Comparison of ENCODE assay signal across 34 mouse cellular contexts in genomic region chr13:113079021-113079420, GRCm38 (mm10). TPM values are rescaled to one million over a fixed set of nuclear protein-coding genes. Genes with fewer than 3 reads are reported as not detected.
DNase-seq lines count a peak whose midpoint lies in the region; ATAC-seq and TF ChIP-seq lines count a peak whose summit lies in the region.
"Had no signal": no experiment of that assay in that cellular context is flagged by ENCODE, and none has a peak within 500 bp of the region (broad histone marks: within the 10 kb centered on the region; RNA-seq: fewer than 3 reads in every experiment).

No protein-coding gene starts in this region.

- peak; percentile 26 for DNase-seq in hindbrain, embryonic 11.5 days (ENCODE audit: low spot score)
- DNase-seq in hindbrain, embryonic 14.5 days (ENCODE audit: low spot score), result no peak
- DNase-seq in brain, embryonic 14.5 days (ENCODE audit: low read depth), result peak; percentile 55
- peak; percentile 87 for DNase-seq in midbrain, embryonic 11.5 days (ENCODE audit: low spot score, missing footprints)
- DNase-seq in left cerebral cortex, postnatal 10 days (ENCODE audit: extremely low spot score in 1 of 2, low spot score in 2 of 2), result no peak
- DNase-seq in thymus, adult 18-20 months, result no peak
- DNase-seq: adrenal gland, postnatal 25 days; cerebellum, adult 8-10 months; cerebellum, postnatal 25 days; gastrocnemius, postnatal 14 days; heart, postnatal 14 days; kidney, adult 11 months; kidney, postnatal 25 days; lung, postnatal 36 days; right cerebral cortex, postnatal 25 days; spleen, adult 18-20 months had no signal

- H3K27ac ChIP-seq in hindbrain, embryonic 11.5 days (ENCODE audit: low read depth, low read length), result no peak overlapping the region
- H3K27ac ChIP-seq in hindbrain, embryonic 14.5 days, result no peak overlapping the region
- no peak overlapping the region; the same call in 1 of the 2 replicates for H3K27ac ChIP-seq in midbrain, embryonic 11.5 days (ENCODE audit: low read depth, low read length)
- H3K27ac ChIP-seq in midbrain, embryonic 16.5 days (ENCODE audit: low read length), result no peak overlapping the region
- H3K27ac ChIP-seq: forebrain, embryonic 13.5 days; hindbrain, embryonic 10.5 days; kidney, embryonic 15.5 days; left cerebral cortex, adult 2 months; limb, embryonic 13.5 days had no signal

- H3K4me2 ChIP-seq in hindbrain, embryonic 11.5 days (replicated peaks; ENCODE audit: low read depth, low read length), result no peak overlapping the region
- no peak overlapping the region for H3K4me2 ChIP-seq in hindbrain, embryonic 14.5 days (replicated peaks)
- H3K4me2 ChIP-seq in midbrain, embryonic 11.5 days, result no peak overlapping the region
- no peak overlapping the region for H3K4me2 ChIP-seq in midbrain, embryonic 16.5 days (ENCODE audit: low read length)
- H3K4me2 ChIP-seq: forebrain, embryonic 13.5 days; kidney, embryonic 15.5 days; limb, embryonic 13.5 days; liver, embryonic 11.5 days had no signal

- WGBS in hindbrain, embryonic 11.5 days, result 64% methylated on average over 9 of the region's 9 CpGs
- 46% methylated on average over 9 of the region's 9 CpGs for WGBS in hindbrain, embryonic 14.5 days
- WGBS in midbrain, embryonic 11.5 days, result 40% methylated on average over 9 of the region's 9 CpGs
- WGBS in midbrain, embryonic 16.5 days, result 37% methylated on average over 9 of the region's 9 CpGs

- intact Hi-C loops in left cerebral cortex, postnatal 10 days (cut with DNase I), result no loop called here

- no peaks in the 10 kb centered on the region for H3K9me3 ChIP-seq in hindbrain, embryonic 11.5 days (ENCODE audit: control insufficient read depth, low read length)
- H3K9me3 ChIP-seq in hindbrain, embryonic 14.5 days (ENCODE audit: control insufficient read depth, low read length), result no peaks in the 10 kb centered on the region
- H3K9me3 ChIP-seq in midbrain, embryonic 11.5 days (ENCODE audit: control insufficient read depth, low read length), result no peaks in the 10 kb centered on the region
- no peaks in the 10 kb centered on the region for H3K9me3 ChIP-seq in midbrain, embryonic 16.5 days (replicated peaks; ENCODE audit: control insufficient read depth, low read length, poor library complexity, severe bottlenecking)
- H3K9me3 ChIP-seq: forebrain, embryonic 13.5 days; hindbrain, embryonic 10.5 days; kidney, embryonic 15.5 days; limb, embryonic 13.5 days had no signal

- no peak for TF ChIP-seq CTCF in brain, embryonic 14.5 days (IDR thresholded peaks at IDR 0.05; ENCODE audit: borderline replicate concordance, extremely low read depth, insufficient read depth, insufficient read length)

- H3K4me1 ChIP-seq in hindbrain, embryonic 11.5 days (replicated peaks; ENCODE audit: control insufficient read depth, insufficient read depth, low read length), result no peaks in the 10 kb centered on the region
- H3K4me1 ChIP-seq in hindbrain, embryonic 14.5 days (replicated peaks; ENCODE audit: control insufficient read depth, insufficient read depth, low read length), result no peaks in the 10 kb centered on the region
- peaks cover 5% of the 10 kb centered on the region for H3K4me1 ChIP-seq in midbrain, embryonic 11.5 days (ENCODE audit: control insufficient read depth, insufficient read depth, low read length)
- H3K4me1 ChIP-seq in midbrain, embryonic 16.5 days (ENCODE audit: control insufficient read depth, insufficient read depth, low read length), result no peaks in the 10 kb centered on the region
- H3K4me1 ChIP-seq: forebrain, embryonic 13.5 days; kidney, embryonic 15.5 days; limb, embryonic 13.5 days had no signal

- no peak for ATAC-seq in hindbrain, embryonic 11.5 days (ENCODE audit: low FRiP score)
- ATAC-seq in hindbrain, embryonic 14.5 days (ENCODE audit: low FRiP score), result no peak
- ATAC-seq in midbrain, embryonic 11.5 days (ENCODE audit: low FRiP score), result peak; percentile 86
- peak; percentile 73 for ATAC-seq in midbrain, embryonic 16.5 days
- ATAC-seq: forebrain, embryonic 13.5 days had no signal

- no peak overlapping the region for H3K9ac ChIP-seq in hindbrain, embryonic 11.5 days (ENCODE audit: low read depth, low read length)
- no peak overlapping the region for H3K9ac ChIP-seq in hindbrain, embryonic 14.5 days
- no peak overlapping the region for H3K9ac ChIP-seq in midbrain, embryonic 11.5 days (ENCODE audit: low read length)
- H3K9ac ChIP-seq in midbrain, embryonic 16.5 days (ENCODE audit: low read depth, low read length), result no peak overlapping the region
- H3K9ac ChIP-seq: forebrain, embryonic 13.5 days; kidney, embryonic 15.5 days; limb, embryonic 13.5 days had no signal

- no peak overlapping the region for H3K4me3 ChIP-seq in hindbrain, embryonic 11.5 days (ENCODE audit: low read depth, low read length)
- H3K4me3 ChIP-seq in hindbrain, embryonic 14.5 days (replicated peaks; ENCODE audit: low read length), result no peak overlapping the region
- H3K4me3 ChIP-seq in midbrain, embryonic 11.5 days (ENCODE audit: low read depth, low read length), result no peak overlapping the region
- no peak overlapping the region for H3K4me3 ChIP-seq in midbrain, embryonic 16.5 days (ENCODE audit: low read depth, low read length)
- H3K4me3 ChIP-seq: erythroblast, embryonic 14.5 days; forebrain, embryonic 13.5 days; hindbrain, embryonic 10.5 days; kidney, embryonic 15.5 days; left cerebral cortex, adult 2 months; limb, embryonic 13.5 days had no signal

- H3K36me3 ChIP-seq in hindbrain, embryonic 11.5 days (ENCODE audit: control insufficient read depth, insufficient read depth, low read length), result no peaks in the 10 kb centered on the region
- no peaks in the 10 kb centered on the region for H3K36me3 ChIP-seq in hindbrain, embryonic 14.5 days (replicated peaks; ENCODE audit: control insufficient read depth, insufficient read depth)
- H3K36me3 ChIP-seq in midbrain, embryonic 11.5 days (ENCODE audit: control insufficient read depth, insufficient read depth, low read length), result no peaks in the 10 kb centered on the region
- H3K36me3 ChIP-seq in midbrain, embryonic 16.5 days (ENCODE audit: control insufficient read depth, insufficient read depth, low read length), result no peaks in the 10 kb centered on the region
- H3K36me3 ChIP-seq: hindbrain, embryonic 10.5 days; kidney, embryonic 15.5 days; limb, embryonic 13.5 days had no signal

- H3K27me3 ChIP-seq in hindbrain, embryonic 11.5 days (ENCODE audit: control insufficient read depth, insufficient read depth, low read length), result no peaks in the 10 kb centered on the region
- H3K27me3 ChIP-seq in hindbrain, embryonic 14.5 days (ENCODE audit: control insufficient read depth, insufficient read depth, low read length), result no peaks in the 10 kb centered on the region
- no peaks in the 10 kb centered on the region for H3K27me3 ChIP-seq in midbrain, embryonic 11.5 days (ENCODE audit: control insufficient read depth, insufficient read depth, low read length)
- H3K27me3 ChIP-seq in midbrain, embryonic 16.5 days (ENCODE audit: control insufficient read depth, insufficient read depth, low read depth, low read length), result no peaks in the 10 kb centered on the region
- H3K27me3 ChIP-seq: forebrain, embryonic 13.5 days; kidney, embryonic 15.5 days; limb, embryonic 13.5 days had no signal

- TF ChIP-seq POLR2A in brain, embryonic 14.5 days (IDR thresholded peaks at IDR 0.05; ENCODE audit: borderline replicate concordance, extremely low read depth, insufficient read depth, insufficient read length, poor library complexity, severe bottlenecking), result no peak

RNA-seq across cellular contexts. Expression of gene Gzma, which starts 21.8 kb away (rescaled TPM):
- polyA plus RNA-seq in hindbrain, embryonic 11.5 days (2014; fragmentation: Nextera tagmentation; extraction: Ambion mirVana), result not detected in 2 replicates
- polyA plus RNA-seq in hindbrain, embryonic 14.5 days (2014; fragmentation: Nextera tagmentation; extraction: Ambion mirVana), result not detected in 2 replicates
- not detected in 2 replicates for polyA plus RNA-seq in brain, embryonic 14.5 days (2012; rRNA removed)
- polyA plus RNA-seq in midbrain, embryonic 11.5 days (2014; fragmentation: Nextera tagmentation; extraction: Ambion mirVana), result not detected in 2 replicates
- not detected in 2 replicates for polyA plus RNA-seq in midbrain, embryonic 16.5 days (2015; fragmentation: Nextera tagmentation; extraction: Ambion mirVana)
- total RNA-seq in left cerebral cortex, postnatal 10 days (2021), result not detected
- total RNA-seq: adrenal gland, postnatal 25 days; gastrocnemius, postnatal 14 days; granulocyte monocyte progenitor cell, adult 5-6 weeks; layer of hippocampus, adult 18-20 months; layer of hippocampus, postnatal 14 days; left cerebral cortex, adult 2 months; left cerebral cortex, postnatal 36 days; MEL had no signal
- polyA plus RNA-seq: erythroblast, embryonic 14.5 days; forebrain, embryonic 13.5 days; heart, embryonic 14.5 days; hindbrain, embryonic 10.5 days; kidney, embryonic 15.5 days; limb, embryonic 13.5 days; liver, embryonic 11.5 days; neural tube, embryonic 14.5 days had no signal

RNA-seq across cellular contexts. Expression of gene Gpx8, which starts 32.8 kb away (rescaled TPM):
- polyA plus RNA-seq in hindbrain, embryonic 11.5 days (2014; fragmentation: Nextera tagmentation; extraction: Ambion mirVana), result 103 and 105 TPM in 2 replicates
- 58.6 and 67.1 TPM in 2 replicates for polyA plus RNA-seq in hindbrain, embryonic 14.5 days (2014; fragmentation: Nextera tagmentation; extraction: Ambion mirVana)
- 25.5 and 30.1 TPM in 2 replicates for polyA plus RNA-seq in brain, embryonic 14.5 days (2012; rRNA removed)
- polyA plus RNA-seq in midbrain, embryonic 11.5 days (2014; fragmentation: Nextera tagmentation; extraction: Ambion mirVana), result 117 and 123 TPM in 2 replicates
- polyA plus RNA-seq in midbrain, embryonic 16.5 days (2015; fragmentation: Nextera tagmentation; extraction: Ambion mirVana), result 38.4 and 40.5 TPM in 2 replicates
- 10 to 100 TPM; 13.9 to 16.3 TPM for total RNA-seq in left cerebral cortex, postnatal 10 days (2021)
- total RNA-seq: granulocyte monocyte progenitor cell, adult 5-6 weeks; MEL had no signal
- polyA plus RNA-seq: erythroblast, embryonic 14.5 days had no signal

RNA-seq across cellular contexts. Expression of gene Cdc20b, which starts 44.1 kb away (rescaled TPM):
- 0.92 and 2.1 TPM in 2 replicates for polyA plus RNA-seq in hindbrain, embryonic 11.5 days (2014; fragmentation: Nextera tagmentation; extraction: Ambion mirVana)
- polyA plus RNA-seq in hindbrain, embryonic 14.5 days (2014; fragmentation: Nextera tagmentation; extraction: Ambion mirVana), result 0.17 and 0.96 TPM in 2 replicates
- polyA plus RNA-seq in brain, embryonic 14.5 days (2012; rRNA removed), result 0.86 and 1.1 TPM in 2 replicates
- not detected in 2 replicates for polyA plus RNA-seq in midbrain, embryonic 11.5 days (2014; fragmentation: Nextera tagmentation; extraction: Ambion mirVana)
- 0.51 and 0.55 TPM in 2 replicates for polyA plus RNA-seq in midbrain, embryonic 16.5 days (2015; fragmentation: Nextera tagmentation; extraction: Ambion mirVana)
- not detected for total RNA-seq in left cerebral cortex, postnatal 10 days (2021)
- total RNA-seq: adrenal gland, adult 18-20 months; adrenal gland, postnatal 25 days; gastrocnemius, postnatal 14 days; granulocyte monocyte progenitor cell, adult 5-6 weeks; heart, postnatal 14 days; layer of hippocampus, adult 18-20 months; left cerebral cortex, postnatal 36 days; megakaryocyte, adult 5-6 weeks; MEL had no signal
- polyA plus RNA-seq: erythroblast, embryonic 14.5 days; heart, embryonic 14.5 days; kidney, embryonic 15.5 days; limb, embryonic 13.5 days; liver, embryonic 11.5 days; liver, embryonic 16.5 days had no signal

Comparison
In these comparisons a context has a peak if more than half of its experiments do, and no peak if none do; other contexts are left out.
1. DNase-seq: peak in hindbrain, embryonic 11.5 days (single experiment), brain, embryonic 14.5 days (single experiment) and midbrain, embryonic 11.5 days (single experiment); none in hindbrain, embryonic 14.5 days (single experiment), left cerebral cortex, postnatal 10 days (0 of 2) and thymus, adult 18-20 months (0 of 2).
2. ATAC-seq: peak in midbrain, embryonic 11.5 days (single experiment) and midbrain, embryonic 16.5 days (single experiment); none in hindbrain, embryonic 11.5 days (single experiment) and hindbrain, embryonic 14.5 days (single experiment).